Mouse (Mus musculus) neural tube, embryonic 13.5 days (tissue): ENCODE data around the gene Slco2b1. TPM values are rescaled to one million over a fixed set of nuclear protein-coding genes. Genes with fewer than 3 reads are reported as not detected.
"Not testable (repeated sequence)": the region's sequence is repeated elsewhere in the genome, so short reads cannot be mapped to it uniquely, and the experiment has no call there.

Experiments used
- ATAC-seq: fragments of 200-750 bp; cut with Nextera tagmentation; 2 replicates; pipeline ENCODE4 v1.8.0; 2017; ENCODE audit warnings: low read depth, mild to moderate bottlenecking, moderate TSS enrichment, moderate library complexity
- H3K27ac ChIP-seq: fragments of 300-500 bp; sonication (generic); replicated peaks from 2 replicates; pipeline ENCODE4 v1.5.1; 2015; ENCODE audit warnings: moderate library complexity, mild to moderate bottlenecking, inconsistent platforms
- H3K27me3 ChIP-seq: fragments of 300-500 bp; sonication (generic); 2 replicates; pipeline ENCODE4 v1.6.1; 2015; ENCODE audit warnings: mild to moderate bottlenecking, inconsistent platforms
- H3K36me3 ChIP-seq: fragments of 300-500 bp; sonication (generic); 2 replicates; pipeline ENCODE4 v1.6.1; 2015; ENCODE audit warnings: mild to moderate bottlenecking, inconsistent platforms
- H3K4me1 ChIP-seq: fragments of 300-500 bp; sonication (generic); replicated peaks from 2 replicates; pipeline ENCODE4 v1.6.1; 2015; ENCODE audit warnings: inconsistent platforms
- H3K4me2 ChIP-seq: fragments of 300-500 bp; sonication (generic); 2 replicates; pipeline ENCODE4 v1.6.1; 2015; ENCODE audit warnings: inconsistent platforms, mild to moderate bottlenecking, moderate library complexity
- H3K4me3 ChIP-seq: fragments of 300-500 bp; sonication (generic); 2 replicates; pipeline ENCODE4 v1.5.1; 2015; ENCODE audit warnings: mild to moderate bottlenecking, inconsistent platforms
- H3K9ac ChIP-seq: fragments of 300-500 bp; sonication (generic); 2 replicates; pipeline ENCODE4 v1.6.1; 2015; ENCODE audit warnings: moderate library complexity, mild to moderate bottlenecking, inconsistent platforms
- H3K9me3 ChIP-seq: fragments of 300-500 bp; sonication (generic); 2 replicates; pipeline ENCODE4 v1.6.1; 2016; ENCODE audit warnings: inconsistent platforms
- WGBS: fragments of 180-500 bp; shearing (Covaris S2); methylation state at CpG from one replicate; pipeline ENCODE4 v1.1.7; 2015; 5-methylcytosine and 5-hydroxymethylcytosine counted together
- polyA plus RNA-seq: library from polyadenylated mRNA; unstranded; fragments of >200 nt; fragmentation: Nextera tagmentation; extraction: Ambion mirVana; gene quantifications from 2 replicates; pipeline ENCODE4 v1.2.1, GENCODE M21; 2015

Slco2b1 gene
- polyA plus RNA-seq, 1 experiment from 2014 or later, result 5.0 TPM

DNA sequence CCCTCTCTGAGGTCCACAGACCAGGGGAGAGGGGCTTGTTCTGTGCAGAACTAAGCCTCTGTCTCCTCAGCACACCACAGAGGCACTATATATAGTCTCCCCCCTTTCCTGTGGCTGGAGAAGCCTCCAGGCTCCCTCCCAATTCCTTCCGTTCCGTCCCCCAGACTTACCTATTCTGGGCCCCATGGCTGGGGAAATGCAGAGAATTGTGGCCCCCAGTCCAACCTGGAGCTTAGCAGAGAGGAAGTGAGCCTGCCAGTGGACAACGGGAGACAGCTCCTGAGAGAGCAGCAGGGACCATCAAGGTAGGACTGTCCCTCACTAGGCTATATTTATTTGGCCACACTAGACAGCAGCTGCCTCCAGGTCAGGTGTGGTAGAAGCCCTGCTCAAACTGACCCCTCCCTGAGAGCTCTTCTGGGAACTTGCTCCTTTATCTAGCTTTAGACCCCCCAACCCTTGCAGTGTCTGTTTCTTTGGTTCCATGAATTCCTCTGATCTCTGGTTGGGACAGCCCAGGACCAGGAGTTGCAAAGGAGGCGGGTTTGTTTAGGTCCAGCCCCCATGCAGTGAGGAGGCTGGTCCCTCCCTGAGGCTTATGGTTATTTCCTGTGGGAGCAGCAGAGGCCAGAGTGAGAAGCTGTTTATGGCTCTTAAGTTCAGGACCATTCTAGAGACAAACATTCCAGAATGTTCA is 4.7 kb downstream of the Slco2b1 start:
- Histone ChIP-seq H3K4me3 (0 out of 2 replicates have a peak overlapping the region, but pooled peaks have one; percentile 1), H3K9me3 (no peaks in the 10 kb centered on the region), H3K4me2 (peak overlapping the region; percentile 28), H3K27me3 (no peaks in the 10 kb centered on the region), H3K4me1 (no peaks in the 10 kb centered on the region; the same call in 1 of the 2 replicates), H3K36me3 (no peaks in the 10 kb centered on the region), H3K27ac (peak overlapping the region; percentile 62), H3K9ac (no peak overlapping the region)
- WGBS, result 55% methylated on average over 4 of the region's 4 CpGs
- ATAC-seq, result no peak

DNA sequence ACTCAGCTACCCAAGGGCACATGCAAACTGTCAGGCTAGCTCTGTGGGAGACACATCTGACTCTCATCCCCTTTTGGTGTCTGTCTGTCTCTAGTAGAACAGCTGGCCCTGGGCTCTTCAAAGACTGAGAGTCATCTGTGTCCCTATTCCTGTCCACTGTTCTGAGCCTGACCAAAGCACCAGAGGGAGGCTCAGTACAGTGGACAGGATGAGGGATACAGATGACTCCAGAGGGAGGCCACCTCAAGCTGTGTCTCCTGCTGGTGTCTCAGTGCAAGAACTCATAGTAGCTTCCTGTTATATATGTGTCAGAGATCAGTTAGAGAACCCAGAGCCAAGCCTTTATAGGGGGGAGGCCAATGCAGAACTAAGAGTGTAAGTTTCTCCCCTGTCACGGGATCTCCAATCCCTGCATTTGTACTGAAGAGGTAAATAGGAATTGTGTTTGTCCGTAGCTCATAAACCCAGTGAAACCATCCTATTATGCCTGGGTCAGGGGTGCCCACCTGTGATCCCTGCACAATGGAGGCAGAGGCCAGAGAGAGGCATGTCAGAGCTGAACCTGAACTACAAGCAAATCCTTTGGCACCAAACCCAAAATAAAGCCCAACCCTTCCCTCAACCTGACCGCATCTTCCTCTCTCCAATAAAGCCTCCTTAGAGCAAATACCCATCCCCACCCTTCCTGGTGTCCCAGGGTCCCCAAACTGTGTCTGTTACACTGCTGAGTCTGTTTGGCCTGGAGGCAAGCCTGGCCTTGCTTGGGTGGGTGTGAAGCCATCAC is 6.2 kb downstream of the Slco2b1 start:
- Histone ChIP-seq H3K36me3 (no peaks in the 10 kb centered on the region), H3K9ac (0 out of 2 replicates have a peak overlapping the region, but pooled peaks have one; percentile 17), H3K9me3 (no peaks in the 10 kb centered on the region), H3K27ac (peak overlapping the region; percentile 62), H3K4me2 (peak overlapping the region; percentile 28; the same call in 1 of the 2 replicates), H3K4me3 (no peak overlapping the region), H3K4me1 (no peaks in the 10 kb centered on the region; the same call in 1 of the 2 replicates), H3K27me3 (no peaks in the 10 kb centered on the region)
- ATAC-seq, result no peak
- 80% methylated on average over 3 of the region's 3 CpGs for WGBS

GRCm38 (mm10) chr7:99702201-99702600 is 8.9 kb downstream of the Slco2b1 start:
- Histone ChIP-seq H3K4me2 (no peak overlapping the region), H3K27ac (no peak overlapping the region), H3K4me3 (no peak overlapping the region), H3K4me1 (peaks cover 3% of the 10 kb centered on the region; the same call in 1 of the 2 replicates), H3K9ac (no peak overlapping the region), H3K9me3 (no peaks in the 10 kb centered on the region), H3K36me3 (no peaks in the 10 kb centered on the region), H3K27me3 (no peaks in the 10 kb centered on the region)
- WGBS, result 42% methylated on average over 6 of the region's 6 CpGs
- no peak for ATAC-seq

DNA sequence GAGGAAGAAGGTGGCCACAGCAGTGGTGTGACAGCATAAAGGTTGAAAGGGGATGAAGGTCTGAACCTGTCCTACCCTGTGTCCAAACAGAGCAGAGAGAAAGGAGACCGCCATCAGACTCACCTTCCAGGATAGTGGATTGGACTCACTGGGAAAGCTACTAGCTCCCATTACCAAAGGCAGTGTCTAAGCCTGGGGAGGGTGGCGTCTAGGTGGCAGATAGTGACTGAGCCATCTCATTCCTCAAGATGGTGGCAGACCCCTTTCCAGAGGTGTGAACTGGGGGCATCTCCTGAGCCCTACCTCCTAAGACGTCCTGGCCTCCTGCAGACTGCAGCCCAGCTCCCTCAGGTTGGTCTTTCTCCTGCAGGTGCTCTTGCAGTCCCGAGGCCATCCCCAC is 10.5 kb downstream of the Slco2b1 start:
- no peak for ATAC-seq
- 86% methylated on average over 4 of the region's 4 CpGs for WGBS
- Histone ChIP-seq H3K9ac (no peak overlapping the region), H3K9me3 (no peaks in the 10 kb centered on the region), H3K27ac (no peak overlapping the region), H3K4me3 (no peak overlapping the region), H3K4me2 (no peak overlapping the region), H3K4me1 (peaks cover 3% of the 10 kb centered on the region; the same call in 1 of the 2 replicates), H3K27me3 (no peaks in the 10 kb centered on the region), H3K36me3 (no peaks in the 10 kb centered on the region)

- ATAC-seq, result no peak
- Histone ChIP-seq H3K27me3 (no peaks in the 10 kb centered on the region), H3K27ac (peak overlapping the region; percentile 68; the same call in 1 of the 2 replicates), H3K4me2 (no peak overlapping the region), H3K4me3 (no peak overlapping the region), H3K9me3 (no peaks in the 10 kb centered on the region), H3K36me3 (no peaks in the 10 kb centered on the region), H3K4me1 (peaks cover 3% of the 10 kb centered on the region; the same call in 1 of the 2 replicates), H3K9ac (no peak overlapping the region)
- 75% methylated on average over 3 of the region's 3 CpGs for WGBS
Measured at GRCm38 (mm10) chr7:99699709-99700151, 11.4 kb downstream of the Slco2b1 start.

- no peak for ATAC-seq
- no peaks in the 10 kb centered on the region for H3K9me3 ChIP-seq
- H3K4me1 ChIP-seq, result peaks cover 3% of the 10 kb centered on the region; the same call in 1 of the 2 replicates
- H3K4me2 ChIP-seq, result no peak overlapping the region
- no peaks in the 10 kb centered on the region for H3K27me3 ChIP-seq
- no peaks in the 10 kb centered on the region for H3K36me3 ChIP-seq
- no peak overlapping the region for H3K9ac ChIP-seq
- 0 out of 2 replicates have a peak overlapping the region, but pooled peaks have one; percentile 28 for H3K27ac ChIP-seq
- H3K4me3 ChIP-seq, result no peak overlapping the region
- 29% methylated on average over 3 of the region's 3 CpGs for WGBS
Measured at GRCm38 (mm10) chr7:99699106-99699505, 12.0 kb downstream of the Slco2b1 start.

GRCm38 (mm10) chr7:99698576-99698975 is 12.6 kb downstream of the Slco2b1 start:
- peaks cover 3% of the 10 kb centered on the region; the same call in 1 of the 2 replicates for H3K4me1 ChIP-seq
- H3K27ac ChIP-seq, result peak overlapping the region; percentile 28; the same call in 1 of the 2 replicates
- H3K27me3 ChIP-seq, result no peaks in the 10 kb centered on the region
- H3K9ac ChIP-seq, result no peak overlapping the region
- no peak overlapping the region for H3K4me2 ChIP-seq
- no peak for ATAC-seq
- WGBS, result 82% methylated on average over 3 of the region's 3 CpGs
- H3K4me3 ChIP-seq, result no peak overlapping the region
- H3K9me3 ChIP-seq, result no peaks in the 10 kb centered on the region
- no peaks in the 10 kb centered on the region for H3K36me3 ChIP-seq

GRCm38 (mm10) chr7:99695471-99696057 is 15.6 kb downstream of the Slco2b1 start:
- Histone ChIP-seq H3K4me1 (peaks cover 3% of the 10 kb centered on the region; the same call in 1 of the 2 replicates), H3K9ac (no peak overlapping the region), H3K27ac (no peak overlapping the region), H3K36me3 (no peaks in the 10 kb centered on the region), H3K9me3 (no peaks in the 10 kb centered on the region), H3K27me3 (no peaks in the 10 kb centered on the region), H3K4me2 (no peak overlapping the region), H3K4me3 (no peak overlapping the region)
- WGBS, result 91% methylated on average over 8 of the region's 8 CpGs
- no peak for ATAC-seq

DNA sequence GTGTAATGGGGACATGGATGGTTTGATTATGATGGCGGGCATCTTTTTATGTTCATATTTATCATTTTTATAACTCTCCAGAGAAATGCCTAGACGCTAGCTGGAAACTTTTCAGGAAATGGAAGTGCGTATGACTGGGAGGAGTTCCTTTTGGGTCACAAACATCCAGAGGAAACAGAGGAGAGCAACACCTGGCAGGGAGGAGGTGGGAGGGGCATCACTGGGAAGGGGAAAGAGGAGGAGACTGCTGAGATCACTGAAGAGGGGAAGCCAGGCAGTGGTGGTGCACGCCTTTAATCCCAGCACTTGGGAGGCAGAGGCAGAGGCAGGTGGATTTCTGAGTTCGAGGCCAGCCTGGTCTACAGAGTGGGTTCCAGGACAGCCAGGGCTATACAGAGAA is 16.7 kb downstream of the Slco2b1 start:
- H3K27ac ChIP-seq, H3K4me3 ChIP-seq, H3K9me3 ChIP-seq, H3K4me1 ChIP-seq, H3K36me3 ChIP-seq, H3K27me3 ChIP-seq, ATAC-seq, H3K4me2 ChIP-seq, H3K9ac ChIP-seq: not testable (repeated sequence)
- 69% methylated on average over 4 of the region's 5 CpGs for WGBS

DNA sequence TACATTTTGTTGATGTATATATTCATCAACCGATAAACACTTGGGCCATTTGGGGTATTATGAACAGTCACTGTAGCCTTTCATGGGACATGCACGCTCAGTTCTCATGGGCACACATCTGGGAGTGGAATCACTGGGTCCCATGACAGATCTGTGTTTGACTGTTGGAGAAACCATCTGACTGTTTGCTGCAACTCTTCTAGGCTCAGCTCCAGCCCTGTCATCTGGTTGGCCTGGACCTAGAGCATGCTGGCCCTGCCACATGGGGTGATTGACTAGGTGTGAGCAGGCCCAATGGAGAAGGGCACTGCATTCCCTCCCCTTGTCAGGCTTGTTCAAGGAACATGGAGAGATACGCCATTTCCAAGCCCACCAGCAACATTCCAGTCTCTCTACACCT is 17.2 kb downstream of the Slco2b1 start:
- no peak overlapping the region for H3K4me2 ChIP-seq
- 92% methylated on average over 3 of the region's 3 CpGs for WGBS
- no peaks in the 10 kb centered on the region for H3K27me3 ChIP-seq
- H3K4me1 ChIP-seq, result peaks cover 3% of the 10 kb centered on the region; the same call in 1 of the 2 replicates
- no peaks in the 10 kb centered on the region for H3K36me3 ChIP-seq
- no peak overlapping the region for H3K27ac ChIP-seq
- no peak overlapping the region for H3K9ac ChIP-seq
- H3K4me3 ChIP-seq, result no peak overlapping the region
- ATAC-seq, result no peak
- no peaks in the 10 kb centered on the region for H3K9me3 ChIP-seq

- Histone ChIP-seq H3K27ac (no peak overlapping the region), H3K27me3 (no peaks in the 10 kb centered on the region), H3K36me3 (no peaks in the 10 kb centered on the region), H3K4me2 (no peak overlapping the region), H3K4me3 (no peak overlapping the region), H3K4me1 (peaks cover under 1% of the 10 kb centered on the region; the same call in 1 of the 2 replicates), H3K9ac (no peak overlapping the region), H3K9me3 (no peaks in the 10 kb centered on the region)
- ATAC-seq, result no peak
- 95% methylated on average over 3 of the region's 3 CpGs for WGBS
Measured at GRCm38 (mm10) chr7:99693387-99693786, 17.8 kb downstream of the Slco2b1 start.

GRCm38 (mm10) chr7:99692396-99692795 is 18.7 kb downstream of the Slco2b1 start:
- no peaks in the 10 kb centered on the region; the same call in 1 of the 2 replicates for H3K4me1 ChIP-seq
- H3K4me2 ChIP-seq, result no peak overlapping the region
- no peaks in the 10 kb centered on the region for H3K9me3 ChIP-seq
- H3K27ac ChIP-seq, result peak overlapping the region; percentile 38; the same call in 1 of the 2 replicates
- H3K4me3 ChIP-seq, result no peak overlapping the region
- no peak for ATAC-seq
- H3K9ac ChIP-seq, result no peak overlapping the region
- H3K36me3 ChIP-seq, result no peaks in the 10 kb centered on the region
- WGBS, result 31% methylated on average over 3 of the region's 3 CpGs
- H3K27me3 ChIP-seq, result no peaks in the 10 kb centered on the region
